Mouse (Mus musculus) thymus, adult 2 months (tissue): ENCODE measurements at regions not wholly inside any gene's neighbourhood (a gene's known extent, or its start where the extent isn't known, plus 50 kb on each side); places are given as distances from the start of the nearest gene placed in this dataset.

ENCODE experiments used
- DNase-seq: peaks from one replicate; pipeline ENCODE4 v3.0.0; 2021
- H3K27ac ChIP-seq: fragments of 200-500 bp; 2 replicates; pipeline ENCODE4 v1.5.1; 2012; ENCODE audit warnings: low read length, control low read depth; ENCODE audit not compliant: control insufficient read depth, insufficient read depth
- H3K27me3 ChIP-seq: fragments of 200-500 bp; 2 replicates; pipeline ENCODE4 v1.6.1; 2012; ENCODE audit warnings: mild to moderate bottlenecking, low read length, moderate library complexity, mixed read lengths; ENCODE audit not compliant: control insufficient read depth, insufficient read depth
- H3K36me3 ChIP-seq: fragments of 200-500 bp; 2 replicates; pipeline ENCODE4 v1.6.1; 2012; ENCODE audit warnings: mild to moderate bottlenecking, low read length, moderate library complexity; ENCODE audit not compliant: control insufficient read depth, insufficient read depth
- H3K4me1 ChIP-seq: fragments of 200-500 bp; replicated peaks from 2 replicates; pipeline ENCODE4 v1.6.1; 2012; ENCODE audit warnings: low read length; ENCODE audit not compliant: control insufficient read depth, insufficient read depth
- H3K4me3 ChIP-seq: fragments of 200-500 bp; 2 replicates; pipeline ENCODE4 v1.5.1; 2012; ENCODE audit warnings: mild to moderate bottlenecking, low read length, control low read depth, moderate library complexity; ENCODE audit not compliant: control insufficient read depth, insufficient read depth
- CTCF ChIP-seq: fragments of 200-500 bp; IDR thresholded peaks from 2 replicates; pipeline ENCODE4 v1.5.1; 2012; ENCODE audit warnings: mild to moderate bottlenecking, control low read depth, low read length, moderate library complexity, borderline replicate concordance; ENCODE audit not compliant: control insufficient read depth, poor library complexity, insufficient read depth; ENCODE audit errors: extremely low read depth
- POLR2A ChIP-seq: fragments of 200-500 bp; IDR thresholded peaks from 2 replicates; pipeline ENCODE4 v1.6.1; 2012; ENCODE audit warnings: mild to moderate bottlenecking, low read length, control low read depth, moderate library complexity; ENCODE audit not compliant: control insufficient read depth, poor library complexity, insufficient read depth; ENCODE audit errors: extremely low read depth
- WGBS: fragments of 180-500 bp; shearing (Covaris S2); methylation state at CpG from one replicate; pipeline ENCODE4 v1.1.7; 2018; 5-methylcytosine and 5-hydroxymethylcytosine counted together

- Histone ChIP-seq H3K36me3 (no peaks in the 10 kb centered on the region), H3K27ac (no peak overlapping the region), H3K27me3 (no peaks in the 10 kb centered on the region), H3K4me1 (no peaks in the 10 kb centered on the region), H3K4me3 (no peak overlapping the region)
- DNase-seq, result no peak
- WGBS, result 81% methylated on average over 3 of the region's 3 CpGs
- TF ChIP-seq CTCF, result no peak
- TF ChIP-seq POLR2A, result no peak
Measured at GRCm38 (mm10) chr2:117587381-117587780, 244.6 kb upstream of the Rasgrp1 start.

DNA sequence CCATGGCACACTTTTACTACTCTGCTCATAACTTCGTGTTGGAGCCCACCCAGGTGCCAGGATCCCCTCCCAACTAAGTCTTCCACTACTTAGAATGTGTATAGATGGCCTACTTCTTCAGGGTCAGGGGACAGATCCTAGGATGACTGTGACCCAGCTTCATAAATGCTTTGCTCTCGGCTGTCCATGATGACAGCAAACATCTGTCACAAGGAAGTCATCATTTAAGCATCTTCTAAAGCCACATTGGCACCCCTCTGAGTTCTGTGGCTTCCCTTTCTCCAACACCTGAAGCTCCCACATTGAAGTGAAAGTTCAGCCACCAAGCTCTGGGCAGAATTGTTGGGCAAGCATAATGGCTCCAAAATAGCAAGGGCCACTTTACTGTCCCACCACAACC, 252.2 kb upstream of the Rasgrp1 start:
- Histone ChIP-seq H3K4me3 (no peak overlapping the region), H3K36me3 (no peaks in the 10 kb centered on the region), H3K27ac (no peak overlapping the region), H3K4me1 (no peaks in the 10 kb centered on the region), H3K27me3 (no peaks in the 10 kb centered on the region)
- no peak for TF ChIP-seq POLR2A
- TF ChIP-seq CTCF, result no peak
- DNase-seq, result no peak
- WGBS, result 62% methylated on average over 2 of the region's 2 CpGs

- Histone ChIP-seq H3K36me3 (no peaks in the 10 kb centered on the region), H3K27ac (no peak overlapping the region), H3K27me3 (no peaks in the 10 kb centered on the region), H3K4me3 (no peak overlapping the region), H3K4me1 (no peaks in the 10 kb centered on the region)
- no peak for TF ChIP-seq POLR2A
- TF ChIP-seq CTCF, result no peak
- no peak for DNase-seq
Measured at GRCm38 (mm10) chr2:117597573-117597972, 254.8 kb upstream of the Rasgrp1 start.

GRCm38 (mm10) chr2:117614772-117615171, 272.0 kb upstream of the Rasgrp1 start:
- TF ChIP-seq CTCF, result no peak
- no peak for TF ChIP-seq POLR2A
- Histone ChIP-seq H3K27me3 (no peaks in the 10 kb centered on the region), H3K4me3 (no peak overlapping the region), H3K36me3 (no peaks in the 10 kb centered on the region), H3K27ac (no peak overlapping the region), H3K4me1 (no peaks in the 10 kb centered on the region)
- WGBS, result 89% methylated on average over 1 of the region's 1 CpGs
- DNase-seq, result no peak

- H3K4me3 ChIP-seq, result no peak overlapping the region
- H3K4me1 ChIP-seq, result no peaks in the 10 kb centered on the region
- TF ChIP-seq POLR2A, result no peak
- no peak for TF ChIP-seq CTCF
- H3K27ac ChIP-seq, result no peak overlapping the region
- H3K27me3 ChIP-seq, result no peaks in the 10 kb centered on the region
- no peaks in the 10 kb centered on the region for H3K36me3 ChIP-seq
- no peak for DNase-seq
- 56% methylated on average over 3 of the region's 3 CpGs for WGBS
Measured at GRCm38 (mm10) chr2:117618063-117618462, 275.3 kb upstream of the Rasgrp1 start.

GRCm38 (mm10) chr2:117623955-117624354, 281.2 kb upstream of the Rasgrp1 start:
- no peaks in the 10 kb centered on the region for H3K36me3 ChIP-seq
- 41% methylated on average over 3 of the region's 3 CpGs for WGBS
- DNase-seq, result peak; percentile 7

GRCm38 (mm10) chr2:117634906-117635305, 292.1 kb upstream of the Rasgrp1 start:
- DNase-seq, result no peak
- TF ChIP-seq POLR2A (no peak), CTCF (no peak)
- Histone ChIP-seq H3K4me3 (no peak overlapping the region), H3K27ac (no peak overlapping the region), H3K27me3 (no peaks in the 10 kb centered on the region), H3K4me1 (no peaks in the 10 kb centered on the region), H3K36me3 (no peaks in the 10 kb centered on the region)
- 78% methylated on average over 4 of the region's 4 CpGs for WGBS

More at GRCm38 (mm10) chr2:117623955-117624354, 281.2 kb upstream of the Rasgrp1 start:
- H3K27ac ChIP-seq, result no peak overlapping the region
- no peak for TF ChIP-seq POLR2A
- no peak for TF ChIP-seq CTCF
- no peak overlapping the region for H3K4me3 ChIP-seq
- no peaks in the 10 kb centered on the region for H3K4me1 ChIP-seq
- no peaks in the 10 kb centered on the region for H3K27me3 ChIP-seq
